Mouse (Mus musculus): Measurements from ENCODE around the gene Megf9. TPM values are rescaled to one million over a fixed set of nuclear protein-coding genes. Genes with fewer than 3 reads are reported as not detected.

The Megf9 gene
- total and polyA plus RNA-seq, 3 experiments = not detected

DNA sequence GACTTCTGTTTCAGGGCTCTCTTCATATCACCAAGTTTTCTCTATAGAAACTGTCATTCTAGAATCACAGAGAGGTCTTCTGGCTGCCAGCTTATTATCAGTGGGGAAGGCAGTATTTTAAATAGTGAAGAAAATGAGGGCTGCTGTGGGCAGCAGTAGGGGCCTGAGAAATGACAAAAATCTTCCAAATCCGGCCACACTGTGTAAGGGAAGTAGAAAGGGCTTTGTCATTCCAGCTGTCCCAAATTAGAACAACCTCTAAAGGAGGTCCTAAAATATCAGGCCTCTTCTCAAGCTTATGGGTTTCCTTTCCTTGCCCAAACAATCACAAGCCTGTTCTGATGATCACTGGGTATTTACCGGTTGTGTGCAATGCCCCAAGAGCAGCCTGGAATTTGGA is 7.6 kb upstream of the Megf9 start:
- no peak overlapping the region for H3K4me3 ChIP-seq (replicated peaks in 1 of 3; ENCODE audit: low read depth in 2 of 3, low read length in 2 of 3, poor library complexity in 1 of 3)
- no peaks in the 10 kb centered on the region for H3K9me3 ChIP-seq (replicated peaks; ENCODE audit: low read length)
- no peak overlapping the region for H3K27ac ChIP-seq (ENCODE audit: insufficient read depth, low read depth)
- in situ Hi-C loops (cut with MboI; ENCODE audit: low pct_ligation_motif_present, low pct_unique_long_range_greater_than_20kb, low sequenced_read_pairs) = no loop called here
- H3K27me3 ChIP-seq (replicated peaks) = no peaks in the 10 kb centered on the region
- dilution Hi-C loops (cut with MboI; ENCODE audit: extremely low pct_ligation_motif_present, extremely low pct_unique_long_range_greater_than_20kb, low sequenced_read_pairs) = no loop called here
- H3K4me2 ChIP-seq (ENCODE audit: insufficient read depth, low read depth, poor library complexity, severe bottlenecking) = no peak overlapping the region
- H3K79me2 ChIP-seq (replicated peaks; ENCODE audit: control insufficient read depth, extremely low read depth, insufficient read depth, poor library complexity, severe bottlenecking) = no peaks in the 10 kb centered on the region
- H3K4me1 ChIP-seq (ENCODE audit: control insufficient read depth in 1 of 2, insufficient read depth in 2 of 2) = 0 out of 4 replicates have a peak, but pooled peaks cover 0 to 3% of the 10 kb centered on the region in 2 experiments
- no peak overlapping the region for H3K9ac ChIP-seq (ENCODE audit: insufficient read depth, low read depth)
- H3K36me3 ChIP-seq (replicated peaks in 1 of 2; ENCODE audit: control insufficient read depth in 1 of 2, insufficient read depth in 1 of 2, low read length in 1 of 2) = no peaks in the 10 kb centered on the region
- no peak for DNase-seq (ENCODE audit: extremely low read depth)
- TF ChIP-seq RCOR1 (conservative IDR thresholded peaks at IDR 0.05; ENCODE audit: low read depth, low read length) = no peak
- TF ChIP-seq E2F4 (IDR thresholded peaks at IDR 0.05; ENCODE audit: insufficient replicate concordance, low read depth, low read length) = no peak
- no peak for TF ChIP-seq MAFK (IDR thresholded peaks at IDR 0.05; ENCODE audit: insufficient replicate concordance, low read length)
- no peak for TF ChIP-seq MYC (IDR thresholded peaks at IDR 0.05; ENCODE audit: low read depth, low read length)
- no peak for TF ChIP-seq SMC3 (IDR thresholded peaks at IDR 0.05; ENCODE audit: low read depth, low read length)
- no peak for TF ChIP-seq POLR2AphosphoS2 (IDR thresholded peaks at IDR 0.05; ENCODE audit: low read depth, low read length)
- no peak for TF ChIP-seq JUN (IDR thresholded peaks at IDR 0.05; ENCODE audit: insufficient read depth, low read depth, low read length)
- no peak for TF ChIP-seq HCFC1 (IDR thresholded peaks at IDR 0.05; ENCODE audit: low read depth, low read length)
- no peak for TF ChIP-seq CHD1 (IDR thresholded peaks at IDR 0.05; ENCODE audit: low read depth, low read length)
- no peak for TF ChIP-seq MEF2A (IDR thresholded peaks at IDR 0.05; ENCODE audit: borderline replicate concordance, low read depth, low read length)
- TF ChIP-seq ZMIZ1 (IDR thresholded peaks at IDR 0.05; ENCODE audit: low read depth, low read length) = no peak
- no peak for TF ChIP-seq GABPA (IDR thresholded peaks at IDR 0.05; ENCODE audit: insufficient replicate concordance, low read depth, low read length)

DNA sequence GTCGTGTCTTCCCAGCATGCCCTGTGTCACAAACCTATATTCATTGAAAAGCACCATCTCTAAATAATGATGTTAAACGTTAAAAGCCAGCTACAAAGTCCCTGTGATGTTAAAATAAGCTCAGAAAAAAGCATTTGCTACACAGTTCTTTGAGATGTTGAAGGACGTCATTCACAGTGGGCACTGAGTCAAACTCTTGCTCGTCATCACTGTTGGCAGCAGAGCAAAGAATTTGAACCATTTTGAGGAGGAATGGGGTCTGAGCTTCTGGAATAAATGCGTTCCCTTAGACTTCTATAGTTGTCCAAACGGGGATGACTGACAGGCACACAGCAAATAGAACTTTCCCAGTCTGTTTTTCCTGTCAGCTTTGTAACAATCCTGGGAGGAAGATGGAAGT is 5.9 kb upstream of the Megf9 start:
- dilution Hi-C loops (cut with MboI; ENCODE audit: extremely low pct_ligation_motif_present, extremely low pct_unique_long_range_greater_than_20kb, low sequenced_read_pairs) = no loop called here

More for the DNA sequence above, 5.9 kb upstream of the Megf9 start:
- no peaks in the 10 kb centered on the region for H3K36me3 ChIP-seq (replicated peaks in 1 of 2; ENCODE audit: control insufficient read depth in 1 of 2, insufficient read depth in 1 of 2, low read length in 1 of 2)
- in situ Hi-C loops (cut with MboI; ENCODE audit: low pct_ligation_motif_present, low pct_unique_long_range_greater_than_20kb, low sequenced_read_pairs) = no loop called here
- 0 out of 4 replicates have a peak, but pooled peaks cover 0 to 3% of the 10 kb centered on the region in 2 experiments for H3K4me1 ChIP-seq (ENCODE audit: control insufficient read depth in 1 of 2, insufficient read depth in 2 of 2)
- H3K9ac ChIP-seq (ENCODE audit: insufficient read depth, low read depth) = no peak overlapping the region
- no peaks in the 10 kb centered on the region for H3K79me2 ChIP-seq (replicated peaks; ENCODE audit: control insufficient read depth, extremely low read depth, insufficient read depth, poor library complexity, severe bottlenecking)
- no peak for DNase-seq (ENCODE audit: extremely low read depth)
- no peak overlapping the region for H3K4me2 ChIP-seq (ENCODE audit: insufficient read depth, low read depth, poor library complexity, severe bottlenecking)
- H3K4me3 ChIP-seq (replicated peaks in 1 of 3; ENCODE audit: low read depth in 2 of 3, low read length in 2 of 3, poor library complexity in 1 of 3) = no peak overlapping the region
- no peak overlapping the region for H3K27ac ChIP-seq (ENCODE audit: insufficient read depth, low read depth)
- TF ChIP-seq E2F4 (IDR thresholded peaks at IDR 0.05; ENCODE audit: insufficient replicate concordance, low read depth, low read length) (no peak), BHLHE40 (IDR thresholded peaks at IDR 0.05; ENCODE audit: low read depth, low read length) (no peak), MAZ (IDR thresholded peaks at IDR 0.05; ENCODE audit: low read depth, low read length) (no peak), CHD1 (IDR thresholded peaks at IDR 0.05; ENCODE audit: low read depth, low read length) (no peak), NRF1 (IDR thresholded peaks at IDR 0.05; ENCODE audit: low read depth, low read length) (no peak), ZMIZ1 (IDR thresholded peaks at IDR 0.05; ENCODE audit: low read depth, low read length) (no peak), KAT2A (IDR thresholded peaks at IDR 0.05; ENCODE audit: insufficient replicate concordance, low read length) (no peak), ZNF384 (IDR thresholded peaks at IDR 0.05; ENCODE audit: low read depth, low read length) (no peak), JUN (IDR thresholded peaks at IDR 0.05; ENCODE audit: insufficient read depth, low read depth, low read length) (no peak), MXI1 (IDR thresholded peaks at IDR 0.05; ENCODE audit: low read depth, low read length) (no peak), JUND (conservative IDR thresholded peaks at IDR 0.05; ENCODE audit: low read depth, low read length) (no peak), PAX5 (IDR thresholded peaks at IDR 0.05; ENCODE audit: low read length) (no peak), ZC3H11A (IDR thresholded peaks at IDR 0.05; ENCODE audit: low read depth, low read length) (no peak), ETS1 (conservative IDR thresholded peaks at IDR 0.05; ENCODE audit: low read depth, low read length) (no peak), USF1 (IDR thresholded peaks at IDR 0.05; ENCODE audit: low read depth, low read length) (no peak), USF2 (conservative IDR thresholded peaks at IDR 0.05; ENCODE audit: low read depth, low read length) (no peak), ZKSCAN1 (IDR thresholded peaks at IDR 0.05; ENCODE audit: borderline replicate concordance, low read depth, low read length) (no peak)
- no peaks in the 10 kb centered on the region for H3K27me3 ChIP-seq (replicated peaks)
- H3K9me3 ChIP-seq (replicated peaks; ENCODE audit: low read length) = no peaks in the 10 kb centered on the region

Measured in CH12.LX (cell line).